Mouse (Mus musculus) ES-E14 (cell line): ENCODE measurements around the gene 1700029P11Rik.

Source experiments
- CHD2 ChIP-seq: IDR thresholded peaks from 2 replicates; pipeline ENCODE4 v1.6.1; 2014; ENCODE audit warnings: mild to moderate bottlenecking, low read depth, low read length, inconsistent platforms
- HCFC1 ChIP-seq: IDR thresholded peaks from 2 replicates; pipeline ENCODE4 v1.6.1; 2012; ENCODE audit warnings: low read length, inconsistent platforms, borderline replicate concordance; ENCODE audit not compliant: insufficient read depth
- MAFK ChIP-seq: IDR thresholded peaks from 2 replicates; pipeline ENCODE4 v1.6.1; 2014; ENCODE audit warnings: mild to moderate bottlenecking, low read depth, low read length, inconsistent platforms; ENCODE audit not compliant: insufficient read depth
- ZNF384 ChIP-seq: IDR thresholded peaks from 2 replicates; pipeline ENCODE4 v1.6.1; 2012; ENCODE audit warnings: low read depth, low read length, inconsistent platforms

DNA sequence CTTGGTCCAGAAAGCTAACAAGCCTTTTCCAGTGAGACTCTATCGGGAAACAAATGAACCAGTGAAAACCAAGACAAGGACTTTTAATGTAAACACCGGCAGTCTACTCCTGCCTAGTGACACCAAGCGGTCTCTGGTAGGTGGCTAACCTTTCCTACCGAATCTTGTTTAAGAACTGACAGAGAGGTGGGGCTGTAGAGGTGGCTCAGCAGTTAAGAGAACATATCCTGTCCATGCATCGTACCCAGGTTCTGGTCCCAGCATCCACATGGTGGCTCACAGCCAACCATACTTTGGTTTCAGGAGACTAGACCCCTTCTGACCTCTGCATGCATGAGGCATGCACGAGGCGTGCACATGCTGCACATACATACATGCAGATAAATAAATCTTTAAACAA is 46.9 kb downstream of the 1700029P11Rik start:
- no peak for TF ChIP-seq CHD2
- TF ChIP-seq ZNF384 = no peak
- TF ChIP-seq MAFK = no peak
- no peak for TF ChIP-seq HCFC1
